Mouse (Mus musculus) limb, embryonic 14.5 days (tissue): Measurements from ENCODE around the gene Podxl2. TPM values are rescaled to one million over a fixed set of nuclear protein-coding genes. Genes with fewer than 3 reads are reported as not detected.

Source experiments
- ATAC-seq: fragments of 200-750 bp; cut with Nextera tagmentation; 2 replicates; pipeline ENCODE4 v1.8.0; 2017; ENCODE audit warnings: low read depth, moderate number of reproducible peaks, moderate TSS enrichment; ENCODE audit not compliant: low FRiP score
- DNase-seq: peaks from one replicate; pipeline ENCODE4 v3.0.0-alpha.2; 2015; ENCODE audit warnings: low spot score
- H3K27ac ChIP-seq: fragments of 300-500 bp; sonication (generic); replicated peaks from 2 replicates; pipeline ENCODE4 v1.5.1; 2014; ENCODE audit warnings: low read depth, mild to moderate bottlenecking, low read length, moderate library complexity, mixed read lengths
- H3K27me3 ChIP-seq: fragments of 300-500 bp; sonication (generic); 2 replicates; pipeline ENCODE4 v1.6.1; 2014; ENCODE audit warnings: low read length, mixed read lengths; ENCODE audit not compliant: control insufficient read depth, insufficient read depth
- H3K36me3 ChIP-seq: fragments of 300-500 bp; sonication (generic); 2 replicates; pipeline ENCODE4 v1.6.1; 2014; ENCODE audit warnings: mild to moderate bottlenecking, low read length, moderate library complexity, mixed read lengths; ENCODE audit not compliant: control insufficient read depth, insufficient read depth
- H3K4me1 ChIP-seq: fragments of 300-500 bp; sonication (generic); 2 replicates; pipeline ENCODE4 v1.6.1; 2014; ENCODE audit warnings: antibody characterized with exemption, low read length, mixed read lengths; ENCODE audit not compliant: control insufficient read depth, insufficient read depth
- H3K4me2 ChIP-seq: fragments of 300-500 bp; sonication (generic); replicated peaks from 2 replicates; pipeline ENCODE4 v1.6.1; 2014; ENCODE audit warnings: low read depth, mild to moderate bottlenecking, low read length, moderate library complexity; ENCODE audit not compliant: severe bottlenecking
- H3K4me3 ChIP-seq: fragments of 300-500 bp; sonication (generic); replicated peaks from 2 replicates; pipeline ENCODE4 v1.5.1; 2014; ENCODE audit warnings: low read length
- H3K9ac ChIP-seq: fragments of 300-500 bp; sonication (generic); 2 replicates; pipeline ENCODE4 v1.6.1; 2014; ENCODE audit warnings: mild to moderate bottlenecking, low read depth, low read length, moderate library complexity; ENCODE audit not compliant: severe bottlenecking
- H3K9me3 ChIP-seq: fragments of 300-500 bp; sonication (generic); 2 replicates; pipeline ENCODE4 v1.6.1; 2016; ENCODE audit warnings: low read length; ENCODE audit not compliant: control insufficient read depth
- POLR2A ChIP-seq: fragments of 200-500 bp; IDR thresholded peaks from 2 replicates; pipeline ENCODE4 v1.8.0; 2012; ENCODE audit warnings: inconsistent platforms, mild to moderate bottlenecking, moderate library complexity, borderline replicate concordance; ENCODE audit not compliant: insufficient read depth, insufficient read length; ENCODE audit errors: extremely low read depth
- WGBS: fragments of 180-500 bp; shearing (Covaris S2); extraction: QIAGEN DNeasy Blood & Tissue Kit; methylation state at CpG from one replicate; pipeline ENCODE4 v1.1.7; 2014; 5-methylcytosine and 5-hydroxymethylcytosine counted together
- polyA plus RNA-seq, 2 experiments: library from polyadenylated mRNA; depleted of rRNA in 1 of 2; stranded (reverse) in 1 of 2; unstranded in 1 of 2; fragments of >200 nt; fragmentation: Nextera tagmentation in 1 of 2; extraction: Ambion mirVana in 1 of 2; gene quantifications; 2 replicates each; pipeline versions ENCODE4 v1.2.1 to v1.2.3; 2012 to 2014

Podxl2 gene
- polyA plus RNA-seq, 2 experiments: 96.2 to 192 TPM

DNA sequence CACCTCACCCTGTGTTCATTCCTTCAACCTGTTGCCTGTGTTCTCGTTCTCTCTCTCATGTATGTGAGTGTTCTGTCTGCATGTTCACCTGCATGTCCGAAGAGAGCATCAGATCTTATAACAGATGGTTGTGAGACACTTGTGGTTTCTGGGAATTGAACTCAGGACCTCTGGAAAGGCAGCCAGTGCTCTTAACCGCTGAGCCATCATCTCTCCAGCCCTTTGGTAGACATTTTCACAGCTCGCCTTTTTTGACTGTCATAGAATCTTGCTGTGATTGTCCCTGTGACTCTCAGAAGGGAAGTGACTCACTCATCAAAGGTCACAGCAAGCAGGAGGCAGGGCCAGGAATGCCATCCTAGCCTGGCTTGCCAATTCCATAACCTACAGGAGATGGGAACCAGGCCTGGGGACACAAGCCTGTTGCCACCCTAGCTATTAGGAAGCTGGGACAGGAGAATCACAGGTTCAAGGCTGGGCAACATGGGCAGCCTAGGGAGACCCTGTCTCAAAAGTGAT lies 29.7 kb upstream of the Podxl2 start:
- H3K9me3 ChIP-seq: no peaks in the 10 kb centered on the region
- H3K4me1 ChIP-seq: peaks cover 22% of the 10 kb centered on the region
- TF ChIP-seq POLR2A: no peak
- H3K36me3 ChIP-seq: peaks cover 17% of the 10 kb centered on the region; the same call in 1 of the 2 replicates
- H3K4me2 ChIP-seq: no peak overlapping the region
- H3K27me3 ChIP-seq: no peaks in the 10 kb centered on the region
- DNase-seq (no peak), ATAC-seq (no peak)
- H3K4me3 ChIP-seq: no peak overlapping the region
- no peak overlapping the region for H3K9ac ChIP-seq
- H3K27ac ChIP-seq: no peak overlapping the region
- WGBS: 83% methylated on average over 4 of the region's 4 CpGs

DNA sequence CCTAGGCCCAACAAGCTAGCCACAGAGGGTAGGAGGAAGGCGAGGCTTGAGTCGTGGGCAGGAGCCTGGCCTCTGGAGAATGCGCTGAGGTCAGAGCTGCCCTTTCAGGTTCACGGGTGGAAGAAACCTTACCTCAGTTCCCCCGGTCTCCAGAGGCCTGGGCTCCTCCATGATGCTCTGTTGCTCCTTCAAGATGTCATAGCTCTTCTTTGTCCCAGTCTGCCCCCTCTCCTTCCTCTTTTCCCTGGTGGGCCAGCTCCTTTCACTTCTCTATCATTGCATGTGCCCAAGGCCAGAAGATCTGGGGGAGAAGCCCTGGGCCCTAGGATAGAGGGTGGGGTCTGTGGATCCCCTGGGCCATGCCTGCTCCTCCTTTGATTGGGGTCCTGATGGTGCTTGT lies 28.9 kb upstream of the Podxl2 start:
- ATAC-seq: no peak
- Histone ChIP-seq H3K36me3 (peaks cover 11% of the 10 kb centered on the region; the same call in 1 of the 2 replicates), H3K4me1 (peaks cover 22% of the 10 kb centered on the region), H3K4me3 (peak overlapping the region; percentile 81), H3K27me3 (no peaks in the 10 kb centered on the region), H3K4me2 (peak overlapping the region; percentile 94), H3K9ac (0 out of 2 replicates have a peak overlapping the region, but pooled peaks have one; percentile 87), H3K9me3 (no peaks in the 10 kb centered on the region), H3K27ac (no peak overlapping the region)
- WGBS: 73% methylated on average over 5 of the region's 5 CpGs
- no peak for DNase-seq
- no peak for TF ChIP-seq POLR2A

DNA sequence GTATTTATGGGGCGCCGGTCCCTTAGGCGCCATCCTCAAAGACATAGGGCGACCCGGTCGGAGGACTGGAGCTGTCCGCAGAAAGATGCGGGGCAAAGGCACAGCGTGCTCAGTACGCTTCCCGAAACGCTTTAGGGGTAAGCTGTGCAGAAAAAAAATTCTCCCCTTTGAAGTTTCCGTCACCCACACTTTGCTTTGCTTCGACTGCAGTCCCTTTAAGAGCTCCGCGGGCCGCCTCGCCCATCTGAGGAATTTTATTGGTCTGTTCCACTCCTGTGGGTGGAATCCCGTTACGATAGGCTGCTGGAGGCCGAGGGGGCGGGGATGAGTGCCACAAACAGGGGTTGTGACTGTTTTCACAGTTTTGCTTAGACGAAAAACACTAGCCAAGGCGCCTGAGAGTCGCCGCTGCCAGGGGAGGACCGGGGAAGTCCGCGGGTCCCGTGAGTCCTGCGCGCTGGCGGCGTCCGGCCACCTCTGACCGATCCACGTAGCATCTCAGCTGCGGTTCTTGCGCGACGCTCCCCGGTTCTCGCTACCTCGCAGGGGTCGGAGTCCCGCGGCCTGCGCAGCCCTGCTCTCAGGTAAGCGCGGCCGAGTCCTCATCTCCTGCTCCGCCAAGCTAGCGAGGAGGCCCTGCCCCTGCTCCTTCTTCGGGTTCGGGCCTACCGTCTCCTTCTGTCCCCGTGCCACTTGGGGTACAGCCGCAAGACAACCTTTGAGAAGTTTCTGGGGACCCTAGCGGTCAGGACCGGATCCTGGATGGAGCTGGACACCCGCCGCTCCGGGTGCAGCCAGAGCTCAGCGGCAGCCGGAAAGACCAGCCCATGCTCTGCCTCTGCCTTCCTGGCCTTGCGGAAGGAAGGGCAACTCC lies 27.3 kb upstream of the Podxl2 start, which contains the start of gene Tpra1:
Gene Tpra1 (plus strand): TSS at position 305 of the 874 bp plus-strand sequence.
- DNase-seq (peak; percentile 98), ATAC-seq (peak; percentile 89)
- Histone ChIP-seq H3K4me1 (peaks cover 27% of the 10 kb centered on the region), H3K27me3 (no peaks in the 10 kb centered on the region), H3K4me2 (peak within 1 kb of the TSS; percentile 94), H3K27ac (peak within 1 kb of the TSS; percentile 94), H3K4me3 (peak within 1 kb of the TSS; percentile 81), H3K9ac (peak within 1 kb of the TSS; percentile 87), H3K9me3 (no peaks in the 10 kb centered on the region), H3K36me3 (no peaks in the 10 kb centered on the region)
- under 1% methylated on average over 65 of the region's 66 CpGs for WGBS
- 0 out of 2 replicates have a peak, but pooled peaks have one; percentile 49 for TF ChIP-seq POLR2A

DNA sequence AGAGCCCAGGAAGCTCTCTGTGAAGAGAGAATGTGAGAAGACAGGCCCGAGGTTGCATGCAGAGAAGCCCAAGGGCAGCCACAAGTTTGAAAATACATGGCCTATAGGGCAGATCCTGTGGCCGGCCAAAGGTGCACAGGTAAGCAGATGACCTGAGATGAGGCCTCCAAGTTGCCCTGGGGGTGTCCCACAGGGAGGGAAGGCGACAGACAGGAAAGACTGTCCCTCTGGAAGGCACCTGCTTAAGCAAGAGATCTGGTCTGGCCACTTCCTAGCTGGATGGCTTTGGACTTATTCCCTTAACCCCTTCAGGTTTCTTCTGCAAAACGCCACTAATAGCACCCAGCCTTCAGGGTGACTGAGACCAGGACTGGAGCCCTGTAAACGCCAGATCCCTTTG lies 26.6 kb upstream of the Podxl2 start:
- peak overlapping the region; percentile 81 for H3K4me3 ChIP-seq
- H3K4me1 ChIP-seq: peaks cover 30% of the 10 kb centered on the region
- DNase-seq (peak; percentile 22), ATAC-seq (no peak)
- H3K36me3 ChIP-seq: peaks cover 6% of the 10 kb centered on the region
- no peaks in the 10 kb centered on the region for H3K9me3 ChIP-seq
- no peaks in the 10 kb centered on the region for H3K27me3 ChIP-seq
- peak overlapping the region; percentile 94 for H3K4me2 ChIP-seq
- WGBS: 10% methylated on average over 5 of the region's 5 CpGs
- no peak for TF ChIP-seq POLR2A
- peak overlapping the region; percentile 94; the same call in 1 of the 2 replicates for H3K27ac ChIP-seq
- H3K9ac ChIP-seq: peak overlapping the region; percentile 87

DNA sequence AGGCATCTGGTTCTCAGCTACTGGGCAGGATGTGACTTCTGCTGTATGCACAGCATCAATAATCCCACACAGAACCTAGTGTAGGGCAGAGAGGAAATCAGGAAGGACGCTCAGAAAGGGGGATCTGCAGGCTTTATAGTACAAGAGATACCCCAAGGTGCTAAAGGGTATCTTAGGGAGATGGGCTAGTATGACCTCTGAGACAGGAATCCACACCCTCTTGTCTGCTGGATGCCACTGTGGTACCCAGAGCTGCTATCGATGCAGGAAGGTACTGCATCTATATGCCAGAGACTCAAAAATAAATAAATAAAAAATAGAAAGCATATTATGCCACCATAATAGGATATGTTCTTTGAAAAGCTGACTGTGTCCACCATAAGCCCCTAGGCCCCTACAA lies 24.8 kb upstream of the Podxl2 start:
- no peak overlapping the region for H3K27ac ChIP-seq
- H3K4me3 ChIP-seq: no peak overlapping the region
- 89% methylated on average over 2 of the region's 2 CpGs for WGBS
- no peak for TF ChIP-seq POLR2A
- peaks cover 30% of the 10 kb centered on the region for H3K4me1 ChIP-seq
- H3K9me3 ChIP-seq: no peaks in the 10 kb centered on the region
- H3K36me3 ChIP-seq: peaks cover 24% of the 10 kb centered on the region
- ATAC-seq (no peak), DNase-seq (no peak)
- no peak overlapping the region for H3K4me2 ChIP-seq
- H3K9ac ChIP-seq: no peak overlapping the region
- no peaks in the 10 kb centered on the region for H3K27me3 ChIP-seq
